Mouse (Mus musculus) frontal cortex, postnatal 14 days (tissue): ENCODE measurements at regions not wholly inside any gene's neighbourhood (a gene's known extent, or its start where the extent isn't known, plus 50 kb on each side); places are given as distances from the start of the nearest gene placed in this dataset.
"Not testable (repeated sequence)": the region's sequence is repeated elsewhere in the genome, so short reads cannot be mapped to it uniquely, and the experiment has no call there.

Experiments used
- DNase-seq, 2 experiments: peaks; one replicate each; pipeline ENCODE4 v3.0.0; 2022; ENCODE audit warnings: low spot score in 2 of 2

- DNase-seq = not testable (repeated sequence)
These were observed 52.3 kb upstream of the Cttnbp2 start for GRCm38 (mm10) chr6:18566934-18567333.

GRCm38 (mm10) chr6:18569221-18569620, 54.6 kb upstream of the Cttnbp2 start:
- DNase-seq = no peak

- DNase-seq = no peak
These were observed 63.9 kb upstream of the Cttnbp2 start for GRCm38 (mm10) chr6:18578501-18578900.

GRCm38 (mm10) chr6:18589436-18589835, 74.8 kb upstream of the Cttnbp2 start:
- DNase-seq = no peak

- DNase-seq = no peak
These were observed 82.0 kb upstream of the Cttnbp2 start for GRCm38 (mm10) chr6:18596680-18597079.

GRCm38 (mm10) chr6:18599626-18600025, 85.0 kb upstream of the Cttnbp2 start:
- DNase-seq = no peak

GRCm38 (mm10) chr6:18601926-18602325, 87.3 kb upstream of the Cttnbp2 start:
- no peak for DNase-seq

- no peak for DNase-seq
These were observed 107.0 kb upstream of the Cttnbp2 start for GRCm38 (mm10) chr6:18621372-18622262.

GRCm38 (mm10) chr6:18628591-18628990, 113.9 kb upstream of the Cttnbp2 start:
- DNase-seq = no peak

GRCm38 (mm10) chr6:18633540-18634200, 119.0 kb upstream of the Cttnbp2 start:
- no peak for DNase-seq

GRCm38 (mm10) chr6:18639712-18640383, 125.2 kb upstream of the Cttnbp2 start:
- no peak for DNase-seq

- DNase-seq = no peak
These were observed 134.4 kb upstream of the Cttnbp2 start for GRCm38 (mm10) chr6:18648898-18649591.

- no peak for DNase-seq
These were observed 136.7 kb upstream of the Cttnbp2 start for GRCm38 (mm10) chr6:18651319-18651718.

- peak in 1 of 2 experiments; percentile 17 for DNase-seq
These were observed 137.5 kb upstream of the Cttnbp2 start for GRCm38 (mm10) chr6:18652006-18652601.

- DNase-seq = no peak
These were observed 139.6 kb upstream of the Cttnbp2 start for GRCm38 (mm10) chr6:18654275-18654674.

GRCm38 (mm10) chr6:18656202-18656601, 141.6 kb upstream of the Cttnbp2 start:
- no peak for DNase-seq

GRCm38 (mm10) chr6:18656772-18657401, 142.2 kb upstream of the Cttnbp2 start:
- no peak for DNase-seq

GRCm38 (mm10) chr6:18664687-18665086, 150.0 kb upstream of the Cttnbp2 start:
- no peak for DNase-seq

- no peak for DNase-seq
These were observed 151.3 kb upstream of the Cttnbp2 start for GRCm38 (mm10) chr6:18665992-18666391.

- DNase-seq = no peak
These were observed 151.9 kb upstream of the Cttnbp2 start for GRCm38 (mm10) chr6:18666543-18666942.

GRCm38 (mm10) chr6:18670677-18671076, 156.0 kb upstream of the Cttnbp2 start:
- DNase-seq = no peak
